Mouse (Mus musculus): ENCODE measurements around the gene Prokr1.
"Not testable (repeated sequence)": the region's sequence is repeated elsewhere in the genome, so short reads cannot be mapped to it uniquely, and the experiment has no call there.

Gene Prokr1

GRCm38 (mm10) chr6:87590394-87591281, at the start of gene Prokr1:
TSS of gene Prokr1 (minus strand) at chr6:87590743.
- DNase-seq (ENCODE audit: low read depth in 1 of 2, low spot score in 2 of 2) = no peak

- DNase-seq (ENCODE audit: low read depth in 1 of 2, low spot score in 2 of 2) = no peak
Observed at GRCm38 (mm10) chr6:87638134-87638660, 47.7 kb upstream of the Prokr1 start.

GRCm38 (mm10) chr6:87632176-87632575, 41.6 kb upstream of the Prokr1 start:
- no peak for DNase-seq (ENCODE audit: low read depth in 1 of 2, low spot score in 2 of 2)

GRCm38 (mm10) chr6:87628936-87629335, 38.4 kb upstream of the Prokr1 start:
- not testable (repeated sequence) for DNase-seq (ENCODE audit: low read depth in 1 of 2, low spot score in 2 of 2)

GRCm38 (mm10) chr6:87623151-87623550, 32.6 kb upstream of the Prokr1 start:
- no peak for DNase-seq (ENCODE audit: low read depth in 1 of 2, low spot score in 2 of 2)

GRCm38 (mm10) chr6:87621281-87621680, 30.7 kb upstream of the Prokr1 start:
- no peak for DNase-seq (ENCODE audit: low read depth in 1 of 2, low spot score in 2 of 2)

GRCm38 (mm10) chr6:87618021-87618420, 27.5 kb upstream of the Prokr1 start:
- no peak for DNase-seq (ENCODE audit: low read depth in 1 of 2, low spot score in 2 of 2)

GRCm38 (mm10) chr6:87615696-87616083, 25.1 kb upstream of the Prokr1 start:
- DNase-seq (ENCODE audit: low read depth in 1 of 2, low spot score in 2 of 2) = no peak

- no peak for DNase-seq (ENCODE audit: low read depth in 1 of 2, low spot score in 2 of 2)
Observed at GRCm38 (mm10) chr6:87614794-87615695, 24.5 kb upstream of the Prokr1 start.

- no peak for DNase-seq (ENCODE audit: low read depth in 1 of 2, low spot score in 2 of 2)
Observed at GRCm38 (mm10) chr6:87599825-87600224, 9.3 kb upstream of the Prokr1 start.

GRCm38 (mm10) chr6:87597116-87597833, 6.7 kb upstream of the Prokr1 start:
- no peak for DNase-seq (ENCODE audit: low read depth in 1 of 2, low spot score in 2 of 2)

- no peak for DNase-seq (ENCODE audit: low read depth in 1 of 2, low spot score in 2 of 2)
Observed at GRCm38 (mm10) chr6:87594188-87594587, 3.6 kb upstream of the Prokr1 start.

- DNase-seq (ENCODE audit: low read depth in 1 of 2, low spot score in 2 of 2) = no peak
Observed at GRCm38 (mm10) chr6:87589718-87590393, 687 bp downstream of the Prokr1 start.

- no peak for DNase-seq (ENCODE audit: low read depth in 1 of 2, low spot score in 2 of 2)
Observed at GRCm38 (mm10) chr6:87583991-87584390, 6.6 kb downstream of the Prokr1 start.

GRCm38 (mm10) chr6:87583183-87583611, 7.3 kb downstream of the Prokr1 start:
- DNase-seq (ENCODE audit: low read depth in 1 of 2, low spot score in 2 of 2) = no peak

- DNase-seq (ENCODE audit: low read depth in 1 of 2, low spot score in 2 of 2) = no peak
Observed at GRCm38 (mm10) chr6:87582456-87582855, 8.1 kb downstream of the Prokr1 start.

GRCm38 (mm10) chr6:87581581-87581980, 9.0 kb downstream of the Prokr1 start:
- no peak for DNase-seq (ENCODE audit: low read depth in 1 of 2, low spot score in 2 of 2)

GRCm38 (mm10) chr6:87581071-87581470, 9.5 kb downstream of the Prokr1 start:
- no peak for DNase-seq (ENCODE audit: low read depth in 1 of 2, low spot score in 2 of 2)

GRCm38 (mm10) chr6:87578247-87578646, 12.3 kb downstream of the Prokr1 start:
- no peak for DNase-seq (ENCODE audit: low read depth in 1 of 2, low spot score in 2 of 2)

GRCm38 (mm10) chr6:87576648-87577330, 13.8 kb downstream of the Prokr1 start:
- DNase-seq (ENCODE audit: low read depth in 1 of 2, low spot score in 2 of 2) = no peak
